Mouse (Mus musculus) heart, postnatal 25 days (tissue): ENCODE measurements at regions not wholly inside any gene's neighbourhood (a gene's known extent, or its start where the extent isn't known, plus 50 kb on each side); places are given as distances from the start of the nearest gene placed in this dataset.

ENCODE experiments used
- DNase-seq: peaks from one replicate; pipeline ENCODE4 v3.0.0; 2022; ENCODE audit warnings: low spot score
- intact Hi-C: fragments of 180-260 bp; cut with DNase I; formaldehyde crosslinking; loops from one replicate; pipeline ENCODE4 v1.15.1; 2025

DNA sequence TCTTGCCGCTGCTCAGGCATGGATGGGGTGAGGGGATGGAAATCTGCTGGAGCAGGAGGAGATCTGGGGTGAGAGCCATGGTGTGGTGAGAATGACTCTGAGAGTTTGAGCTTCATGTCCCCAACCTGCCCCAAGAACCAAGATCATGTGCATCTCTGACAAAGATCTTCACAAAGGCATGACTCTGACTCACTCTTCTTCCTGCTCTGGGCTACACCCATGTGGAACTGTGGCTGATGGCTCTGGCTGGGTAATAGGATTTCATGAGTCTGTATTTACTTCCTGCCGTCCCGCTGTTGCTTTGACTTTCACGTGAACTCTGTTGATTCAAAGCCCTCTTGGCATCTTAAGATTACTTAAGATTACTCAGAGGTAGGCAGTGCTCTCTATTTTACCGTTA, 151.8 kb upstream of the Hmga2 start:
- intact Hi-C loops = no loop called here
- DNase-seq = no peak

DNA sequence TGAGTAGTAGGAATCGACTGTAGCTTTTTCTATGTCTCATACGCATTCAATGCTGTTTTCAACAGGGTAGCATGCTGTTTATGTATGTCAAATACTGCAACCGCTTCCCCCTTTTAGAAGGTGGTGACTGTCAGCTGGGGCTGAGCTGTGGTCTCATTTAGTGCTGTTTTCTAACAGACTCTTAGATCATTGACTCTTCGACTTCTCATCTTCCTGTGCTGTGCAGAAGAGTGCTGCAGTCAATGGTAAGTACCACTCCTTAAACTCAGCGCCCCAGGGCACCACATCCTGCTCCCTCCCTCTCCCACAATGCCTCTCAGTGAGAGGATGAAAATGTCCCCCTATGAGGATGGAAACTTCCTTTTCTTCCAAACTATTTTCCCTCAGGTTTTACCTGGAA, 149.2 kb upstream of the Hmga2 start:
- intact Hi-C loops = no loop called here
- no peak for DNase-seq

DNA sequence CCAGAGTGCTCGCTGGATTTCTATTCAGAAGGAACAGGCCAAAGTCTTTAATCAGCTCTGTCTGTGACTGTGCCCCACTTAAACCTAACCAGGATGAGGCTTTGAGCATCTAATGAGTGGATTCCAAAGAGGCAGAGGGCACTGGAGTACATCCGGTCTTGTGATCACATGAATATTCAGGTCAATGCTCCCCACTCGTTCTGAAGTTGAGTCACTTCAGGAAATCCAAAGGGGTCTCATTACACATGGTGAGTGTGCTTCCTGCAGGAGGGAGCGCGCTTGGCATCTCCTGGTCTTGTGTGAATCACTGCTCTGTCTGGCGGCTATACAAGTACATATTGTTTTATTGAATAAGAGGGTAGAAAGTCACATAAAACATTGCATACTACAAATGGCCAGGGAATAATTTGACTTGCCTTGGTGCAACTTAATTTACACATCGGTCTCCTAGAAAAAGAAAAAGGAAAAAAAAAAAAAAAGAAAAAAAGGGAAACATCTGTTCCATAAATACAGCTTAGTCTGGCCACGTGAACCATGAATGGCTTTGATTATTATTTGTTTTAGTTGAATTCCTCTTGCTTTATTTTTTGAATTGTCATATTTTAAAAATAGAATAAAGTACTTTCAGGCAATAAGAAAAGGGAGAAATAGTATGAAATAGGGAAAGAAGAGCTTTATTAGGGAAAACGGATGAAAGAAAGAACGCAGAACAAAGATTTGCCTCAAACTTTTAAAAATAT, 148.1 kb upstream of the Hmga2 start:
- intact Hi-C loops = no loop called here
- DNase-seq = no peak

DNA sequence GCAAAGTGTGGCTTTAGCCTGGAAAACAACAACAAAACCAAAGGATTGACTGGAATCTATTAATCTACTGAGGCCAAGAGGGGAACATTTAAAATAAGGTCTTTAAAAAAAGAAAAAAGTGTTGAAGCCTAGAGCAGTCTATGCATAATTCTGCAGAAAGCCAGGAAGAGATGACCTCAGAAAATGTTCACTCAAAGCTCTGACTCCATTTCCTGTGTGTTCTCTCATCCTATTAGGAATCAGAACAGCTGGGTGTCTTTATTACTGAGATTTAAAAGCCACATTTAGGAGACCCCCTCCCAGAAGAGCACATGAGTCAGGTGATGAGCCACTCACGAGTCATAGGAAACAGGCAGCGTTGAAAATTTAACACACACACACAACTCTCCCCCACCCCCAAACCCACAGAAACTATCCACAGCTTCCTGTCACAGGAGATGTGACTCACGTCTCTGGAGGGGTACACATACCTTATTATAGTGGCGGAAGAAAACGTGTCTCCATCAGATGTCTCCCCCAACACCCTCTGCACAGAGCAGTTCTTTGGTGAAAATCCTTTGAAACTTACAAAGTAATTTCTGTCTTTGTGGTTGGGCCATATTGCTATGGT, 140.2 kb upstream of the Hmga2 start:
- no peak for DNase-seq
- intact Hi-C loops = no loop called here

DNA sequence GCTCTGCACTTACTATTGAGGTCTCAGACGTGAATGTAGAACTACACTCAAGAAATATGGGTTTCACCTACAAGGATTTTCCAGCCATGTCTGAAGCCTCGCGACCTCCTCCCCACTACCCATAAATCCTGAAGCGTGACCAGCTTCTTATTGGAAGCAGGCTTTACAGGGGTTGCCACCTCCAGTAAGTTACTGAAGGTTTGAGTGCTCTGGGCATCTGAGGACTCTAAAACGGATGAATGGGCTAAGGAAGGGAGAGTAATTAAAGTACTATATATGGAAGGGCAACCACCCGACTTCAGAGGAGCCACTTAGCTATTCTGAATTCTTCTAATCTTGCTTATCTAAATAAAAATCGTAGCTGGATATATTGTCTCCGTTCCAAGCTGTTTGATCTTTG, 136.1 kb upstream of the Hmga2 start:
- intact Hi-C loops = no loop called here

DNA sequence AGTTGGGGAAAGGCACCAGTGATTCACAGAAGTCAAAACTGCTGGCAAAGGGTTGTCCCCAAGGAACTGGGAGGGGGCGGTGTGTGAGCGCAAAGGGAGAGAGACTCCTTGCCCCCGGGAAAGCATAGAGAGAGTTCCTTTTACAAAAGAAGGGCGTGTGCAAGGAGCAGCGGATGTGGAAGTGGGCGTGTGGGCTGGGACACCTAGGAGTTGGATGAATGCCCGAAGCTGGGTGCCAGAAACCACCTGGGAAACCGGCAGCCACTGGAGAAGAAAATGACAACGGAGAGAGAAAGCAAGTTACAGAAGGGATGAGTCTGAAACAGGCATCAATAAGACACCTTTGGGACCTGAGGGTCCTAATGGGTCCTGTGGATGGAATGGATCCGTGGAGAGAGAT, 133.8 kb upstream of the Hmga2 start:
- DNase-seq = no peak
- intact Hi-C loops = no loop called here

More for the DNA sequence above, 136.1 kb upstream of the Hmga2 start:
- no peak for DNase-seq

DNA sequence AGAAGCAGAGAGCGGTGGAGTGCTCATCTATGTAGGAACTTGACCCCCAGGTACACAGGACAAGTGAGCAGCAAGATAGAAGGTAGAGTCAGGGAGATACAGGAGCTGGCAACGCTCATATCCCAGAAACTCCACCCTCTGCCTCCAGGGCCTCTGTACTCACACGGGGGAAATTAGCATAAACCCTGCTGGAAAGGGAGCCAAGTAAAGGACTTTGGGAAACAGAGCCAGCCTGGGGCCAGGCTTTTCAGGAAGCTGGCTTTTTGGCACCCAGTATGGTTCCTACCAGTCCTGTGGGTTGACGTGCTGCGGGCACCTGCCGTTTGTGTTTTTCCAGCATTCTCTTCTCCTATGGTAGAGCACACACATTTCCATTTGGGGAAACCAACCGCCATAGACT, 128.2 kb upstream of the Hmga2 start:
- intact Hi-C loops = no loop called here

DNA sequence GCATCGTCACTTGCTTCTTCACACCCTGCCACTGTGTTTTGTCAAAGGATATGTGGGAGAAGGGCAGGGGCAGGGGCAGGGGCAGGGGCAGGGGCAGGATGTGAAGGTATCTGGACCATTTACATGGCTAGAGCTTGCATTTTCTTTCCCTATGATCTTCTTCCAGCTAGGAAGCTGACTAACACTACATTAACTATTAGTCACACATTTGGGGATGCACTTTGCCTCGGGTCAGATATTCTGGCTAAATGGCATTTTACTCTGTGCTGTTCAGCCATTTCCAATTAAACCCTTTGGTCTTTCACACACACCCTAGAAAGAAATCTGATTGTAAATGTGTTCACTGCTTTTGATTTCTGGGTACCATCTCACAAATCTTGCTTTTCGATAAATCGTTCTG, 126.9 kb upstream of the Hmga2 start:
- intact Hi-C loops = no loop called here
- DNase-seq = no peak

More for the DNA sequence above, 128.2 kb upstream of the Hmga2 start:
- DNase-seq = no peak

DNA sequence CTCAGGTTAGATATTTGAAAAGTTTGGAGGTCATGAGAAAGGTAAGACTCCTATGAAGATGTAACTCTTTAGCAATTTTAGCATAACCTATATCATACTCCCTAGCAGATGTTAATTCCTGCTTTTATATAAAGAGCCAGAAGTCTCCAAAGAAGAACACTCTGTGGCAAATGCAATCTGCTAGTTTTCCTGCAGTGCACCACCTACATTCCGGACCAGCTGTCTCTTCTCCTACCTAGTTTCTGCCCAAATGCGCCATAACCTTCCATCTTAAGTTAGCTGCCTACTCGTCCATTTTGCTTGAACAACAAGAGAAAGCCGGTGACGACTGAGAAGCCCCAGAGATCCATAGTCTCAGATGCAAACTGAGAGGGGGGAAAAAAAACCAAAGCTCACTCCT, 124.5 kb upstream of the Hmga2 start:
- intact Hi-C loops = no loop called here
- DNase-seq = no peak

DNA sequence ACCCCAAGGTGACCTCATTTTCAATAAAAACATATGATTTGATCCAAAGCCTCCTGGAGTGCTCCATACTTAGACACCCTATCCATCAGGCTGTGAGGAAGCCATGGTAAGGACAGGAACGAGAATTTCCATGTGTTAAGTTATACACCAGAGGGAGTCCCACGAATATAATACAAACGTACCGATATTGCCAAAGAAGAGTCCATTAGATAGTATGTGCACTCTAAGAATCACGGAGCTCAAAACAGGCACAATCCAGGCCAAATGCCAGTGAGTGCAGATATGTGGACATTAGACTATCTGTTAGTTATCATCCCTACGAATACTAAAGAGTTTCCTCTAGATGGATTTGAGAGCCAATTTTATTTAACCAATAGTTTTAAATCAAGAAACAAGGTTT, 123.3 kb upstream of the Hmga2 start:
- DNase-seq = no peak
- intact Hi-C loops = no loop called here

DNA sequence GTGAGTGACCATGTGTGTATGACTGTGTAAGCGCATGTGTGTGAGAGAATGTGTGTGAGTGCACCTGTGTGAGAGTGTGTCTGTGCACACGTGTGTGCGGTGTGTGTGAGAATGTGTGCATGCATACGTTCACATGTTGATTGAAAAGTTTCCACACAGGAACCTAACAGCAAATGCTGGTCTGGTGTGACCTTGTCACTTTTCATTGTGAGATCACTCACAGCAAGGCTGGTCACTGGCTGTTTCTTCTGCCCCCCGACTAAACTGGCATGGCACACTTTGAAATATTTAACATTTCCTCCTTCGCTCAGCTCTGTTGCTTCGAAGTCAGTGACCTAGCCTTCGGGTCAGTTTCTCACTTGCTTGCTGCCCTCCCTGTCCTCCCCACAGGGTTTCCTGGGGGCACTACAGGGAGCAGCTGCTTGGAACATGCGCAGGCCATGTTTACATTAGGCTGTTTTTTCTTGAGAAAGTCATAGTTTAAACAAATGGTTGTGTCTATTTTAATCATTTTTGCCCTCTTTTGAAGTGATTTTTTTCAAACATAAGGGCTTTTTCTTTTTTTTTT, 121.1 kb upstream of the Hmga2 start:
- intact Hi-C loops = no loop called here
- DNase-seq = no peak

DNA sequence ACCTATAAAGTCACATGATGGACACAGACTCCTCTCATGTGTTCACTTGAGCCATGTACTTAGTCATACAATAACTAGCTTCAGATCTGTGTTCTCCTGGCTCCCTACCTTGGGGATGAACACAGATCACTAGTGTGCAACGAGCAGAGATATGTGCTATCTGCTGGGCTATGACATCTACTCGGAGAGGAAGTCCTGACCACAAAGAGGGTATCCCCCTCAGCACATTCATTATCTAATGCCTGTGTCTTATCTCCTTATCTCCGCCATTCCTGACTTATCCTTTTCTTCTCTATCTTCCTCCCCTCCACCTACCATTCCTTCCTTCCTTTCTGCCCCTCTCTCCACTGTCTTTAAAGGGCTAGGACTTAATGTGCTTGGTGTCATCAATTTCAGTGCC, 118.9 kb upstream of the Hmga2 start:
- no peak for DNase-seq
- intact Hi-C loops = no loop called here

DNA sequence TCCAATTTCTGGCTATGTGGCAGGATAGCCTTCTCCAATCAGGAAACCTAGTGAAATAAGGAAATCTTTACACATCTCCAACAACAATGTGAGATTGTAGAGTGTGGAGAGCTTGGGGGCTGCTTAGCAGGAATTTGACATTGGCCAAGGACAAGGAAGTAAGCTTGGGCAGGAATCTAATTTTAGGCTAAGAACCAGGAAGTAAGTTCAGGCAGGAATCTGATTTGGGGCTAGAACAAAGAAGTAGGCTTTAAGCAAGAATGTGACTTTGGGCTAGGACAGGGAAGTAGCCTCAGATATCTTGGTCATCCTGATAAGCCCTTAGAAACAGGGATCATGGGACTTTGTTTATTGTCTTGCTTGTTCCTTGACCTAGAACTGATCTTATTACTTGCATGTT, 117.6 kb upstream of the Hmga2 start:
- no peak for DNase-seq
- intact Hi-C loops = no loop called here

DNA sequence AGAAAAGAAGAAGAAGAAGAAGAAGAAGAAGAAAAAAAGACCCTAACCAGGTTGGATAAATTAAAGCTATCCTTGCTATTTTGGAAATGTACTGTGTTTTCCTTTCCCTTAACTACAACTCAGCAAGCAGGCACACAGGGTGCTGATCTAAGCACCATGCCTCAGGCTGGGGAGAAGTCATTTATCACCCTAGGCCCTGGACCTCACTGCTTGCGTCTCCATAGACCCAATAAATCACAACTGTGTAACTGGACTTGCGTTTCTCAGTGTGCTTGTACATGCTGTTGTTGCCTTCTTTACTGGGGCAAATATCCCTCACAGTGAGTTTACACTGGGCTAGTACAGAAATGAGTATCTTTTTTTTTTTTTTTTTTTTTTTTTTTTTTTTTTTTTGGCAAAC, 113.4 kb upstream of the Hmga2 start:
- intact Hi-C loops = loop anchor here (5.0 kb wide), 1 partner anchor 273 kb away; no protein-coding TSS in a partner anchor
- DNase-seq = no peak

DNA sequence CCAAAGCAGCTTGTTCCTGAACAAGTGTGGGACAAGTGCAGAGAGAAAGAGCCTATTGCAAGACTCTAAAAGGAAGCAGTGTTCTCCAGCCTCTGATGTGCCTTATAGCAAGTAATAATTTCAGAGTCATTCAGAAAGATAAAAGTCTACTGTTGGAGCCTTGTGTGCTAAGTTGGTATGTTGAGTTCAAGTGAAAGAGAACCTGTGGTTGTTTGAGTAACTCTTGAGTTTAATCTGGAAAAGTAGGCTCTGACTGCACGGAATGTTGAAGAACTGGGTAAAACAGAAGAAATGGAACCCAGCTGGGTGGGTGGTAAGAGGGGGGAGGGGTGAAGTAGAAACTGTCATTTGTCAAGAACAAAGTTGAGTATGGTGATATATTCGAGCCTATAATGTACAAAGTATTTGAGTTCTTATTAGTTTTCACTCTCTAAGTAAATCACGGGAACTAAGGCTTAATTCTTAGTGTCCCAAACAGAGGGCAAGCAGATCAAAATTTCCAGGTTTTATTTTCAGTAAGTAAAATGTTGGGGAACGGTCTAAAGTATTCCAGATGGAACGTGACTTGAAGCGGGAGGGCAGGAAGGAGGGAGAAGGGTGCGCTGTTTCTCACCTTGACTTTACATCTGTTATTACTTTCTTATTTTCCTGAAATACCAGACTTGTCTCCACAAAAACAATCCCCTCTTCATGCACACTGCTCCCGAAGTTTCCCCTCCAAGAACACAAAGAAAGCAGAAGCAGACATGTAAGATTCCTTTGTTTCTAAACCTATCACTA, 111.8 kb upstream of the Hmga2 start:
- intact Hi-C loops = loop anchor here (1.0 to 5.0 kb wide), 2 partner anchors 114 to 274 kb away; no protein-coding TSS in a partner anchor
- DNase-seq = no peak

DNA sequence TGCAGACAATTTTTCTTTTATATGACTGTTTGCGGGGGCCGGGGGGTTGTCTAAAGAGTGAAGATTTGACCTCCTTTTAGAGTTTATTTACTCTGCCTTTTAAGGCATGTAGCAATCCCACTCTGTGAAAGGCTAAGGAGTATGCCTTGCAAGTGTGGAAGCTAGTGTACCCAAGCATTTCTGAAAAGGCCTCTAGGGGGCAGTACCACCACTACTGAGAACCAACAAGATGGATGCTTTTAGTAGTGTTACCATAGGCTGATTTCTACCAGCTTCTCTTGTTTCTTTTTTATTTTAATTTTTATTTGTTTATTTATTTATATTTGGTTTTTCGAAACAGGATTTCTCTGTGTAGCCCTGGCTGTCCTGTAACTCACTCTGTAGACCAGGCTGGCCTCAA, 110.9 kb upstream of the Hmga2 start:
- DNase-seq = no peak
- intact Hi-C loops = loop anchor here (1.0 to 5.0 kb wide), 2 partner anchors 115 to 275 kb away; no protein-coding TSS in a partner anchor

DNA sequence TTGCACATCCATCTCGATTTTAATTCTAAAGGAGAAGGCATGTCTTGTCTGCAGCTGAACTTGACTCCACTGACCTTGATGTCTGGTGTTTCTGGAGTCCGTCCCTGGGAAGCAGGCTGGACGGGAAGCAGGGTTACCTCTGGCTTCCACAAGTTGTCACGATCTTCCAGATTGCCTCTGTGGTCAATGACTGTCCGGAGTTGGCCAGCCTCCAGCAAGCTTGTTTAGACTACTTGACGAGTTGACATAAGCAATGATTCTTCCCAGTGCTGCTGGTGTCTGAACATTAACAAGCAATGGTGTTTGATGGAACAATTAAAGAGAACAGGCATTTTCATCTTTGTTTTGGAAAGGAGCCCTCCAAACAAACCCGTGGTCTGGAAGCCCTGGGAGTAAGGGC, 106.2 kb upstream of the Hmga2 start:
- intact Hi-C loops = no loop called here
- DNase-seq = no peak

DNA sequence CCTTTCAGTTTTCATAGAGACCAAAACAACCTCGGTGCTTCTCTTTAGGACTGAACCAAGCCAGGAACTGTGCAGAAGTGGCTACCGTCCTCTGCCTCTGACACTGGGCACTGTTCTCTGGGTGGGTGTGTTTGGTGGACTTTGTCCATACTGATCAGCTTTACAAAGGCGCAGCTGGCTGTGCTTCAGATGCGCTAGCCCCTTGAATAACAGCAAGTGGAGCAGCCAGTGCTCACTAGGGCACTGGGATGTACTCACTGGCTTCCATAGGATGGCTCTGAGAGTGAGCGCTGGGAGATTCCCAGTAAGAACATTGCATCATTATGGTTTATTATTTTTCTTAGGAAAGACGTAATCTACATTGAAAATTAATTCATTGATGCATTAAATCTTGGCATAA, 105.3 kb upstream of the Hmga2 start:
- DNase-seq = no peak
- intact Hi-C loops = no loop called here

DNA sequence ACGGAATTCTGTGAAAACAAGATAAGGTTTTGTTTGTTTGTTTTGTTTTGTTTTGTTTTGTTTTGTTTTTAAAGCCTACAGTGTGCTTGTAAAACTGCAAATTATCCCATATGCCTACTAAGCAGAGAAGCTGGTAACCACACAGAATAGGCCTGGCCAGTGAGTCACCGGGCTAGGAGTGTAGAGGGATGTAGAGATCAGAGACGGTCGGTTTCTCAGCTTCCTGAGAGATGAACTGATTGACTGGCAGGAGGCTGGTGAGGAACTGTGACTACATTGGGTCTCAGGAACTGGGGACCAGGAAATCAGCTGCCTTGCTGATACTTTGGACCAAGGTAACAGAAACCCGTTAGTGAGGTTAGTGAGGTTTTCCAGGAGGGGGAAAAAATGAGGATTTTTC, 100.6 kb upstream of the Hmga2 start:
- intact Hi-C loops = no loop called here
- DNase-seq = no peak

DNA sequence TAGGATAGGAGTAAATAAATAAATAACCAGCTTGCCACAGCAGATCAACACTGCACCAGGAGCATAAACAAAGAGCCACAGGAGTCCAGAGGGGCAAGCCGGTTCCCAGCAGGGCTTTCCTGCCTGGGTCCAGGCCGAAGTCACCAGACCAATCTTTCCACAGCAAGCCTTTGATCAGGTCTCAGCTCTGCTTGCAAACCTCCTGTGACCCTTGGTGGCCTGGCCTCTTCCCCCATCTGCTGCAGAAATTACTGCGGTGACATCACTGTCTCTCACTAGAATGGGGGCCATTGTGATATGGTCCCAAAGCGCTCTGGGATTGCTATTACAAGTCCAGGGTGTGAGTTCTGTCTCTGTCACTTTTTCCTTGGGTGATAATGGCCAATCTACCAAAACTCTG, 99.9 kb upstream of the Hmga2 start:
- intact Hi-C loops = no loop called here
- no peak for DNase-seq

DNA sequence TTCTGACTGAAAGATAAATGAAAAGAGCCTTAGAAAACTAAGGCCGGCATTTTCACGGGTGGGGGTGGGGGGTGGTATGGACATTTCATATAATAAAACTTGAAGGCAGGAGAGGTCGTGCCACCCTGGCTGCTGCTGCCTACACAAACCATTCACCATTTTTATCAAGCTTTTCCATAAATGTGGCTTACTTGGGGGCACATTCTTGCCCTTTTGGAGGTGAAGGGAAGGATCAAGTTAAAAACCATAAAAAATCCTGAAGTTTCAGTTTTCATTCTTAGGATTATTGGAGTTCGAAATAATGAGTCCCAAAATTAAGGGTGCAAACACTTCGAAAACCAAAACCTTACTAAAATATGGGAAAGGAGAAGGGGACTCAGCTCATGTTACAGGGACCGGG, 95.1 kb upstream of the Hmga2 start:
- intact Hi-C loops = no loop called here
- no peak for DNase-seq
